Mouse (Mus musculus) lung, postnatal 0 days (tissue): ENCODE measurements at regions not wholly inside any gene's neighbourhood (a gene's known extent, or its start where the extent isn't known, plus 50 kb on each side); places are given as distances from the start of the nearest gene placed in this dataset.

Experiments
- ATAC-seq: fragments of 200-750 bp; cut with Nextera tagmentation; 2 replicates; pipeline ENCODE4 v1.8.0; 2017; ENCODE audit warnings: moderate library complexity
- DNase-seq: peaks from one replicate; pipeline ENCODE4 v3.0.0-alpha.2; 2016; ENCODE audit warnings: low spot score
- H3K27ac ChIP-seq: fragments of 300-500 bp; sonication (generic); 2 replicates; pipeline ENCODE4 v1.5.1; 2014; ENCODE audit warnings: antibody characterized with exemption, mild to moderate bottlenecking, low read length, mixed read lengths
- H3K27me3 ChIP-seq: fragments of 300-500 bp; sonication (generic); replicated peaks from 2 replicates; pipeline ENCODE4 v1.6.1; 2014; ENCODE audit warnings: low read length, mixed read lengths; ENCODE audit not compliant: insufficient read depth
- H3K36me3 ChIP-seq: fragments of 300-500 bp; sonication (generic); 2 replicates; pipeline ENCODE4 v1.6.1; 2014; ENCODE audit warnings: low read length, mixed read lengths; ENCODE audit not compliant: insufficient read depth
- H3K4me1 ChIP-seq: fragments of 300-500 bp; sonication (generic); 2 replicates; pipeline ENCODE4 v1.6.1; 2014; ENCODE audit warnings: antibody characterized with exemption, low read depth, low read length, mixed read lengths; ENCODE audit not compliant: insufficient read depth
- H3K4me2 ChIP-seq: fragments of 300-500 bp; sonication (generic); replicated peaks from 2 replicates; pipeline ENCODE4 v1.6.1; 2014; ENCODE audit warnings: low read depth, mild to moderate bottlenecking, low read length, moderate library complexity, mixed read lengths
- H3K4me3 ChIP-seq: fragments of 300-500 bp; sonication (generic); 2 replicates; pipeline ENCODE4 v1.5.1; 2014; ENCODE audit warnings: low read depth, low read length
- H3K9ac ChIP-seq: fragments of 300-500 bp; sonication (generic); replicated peaks from 2 replicates; pipeline ENCODE4 v1.6.1; 2014; ENCODE audit warnings: low read depth, mild to moderate bottlenecking
- H3K9me3 ChIP-seq: fragments of 300-500 bp; sonication (generic); 2 replicates; pipeline ENCODE4 v1.6.1; 2016; ENCODE audit warnings: low read length, mixed read lengths
- CTCF ChIP-seq: IDR thresholded peaks from 2 replicates; pipeline ENCODE4 v1.5.1; 2016; ENCODE audit warnings: antibody characterized with exemption, mild to moderate bottlenecking
- EP300 ChIP-seq: IDR thresholded peaks from 2 replicates; pipeline ENCODE4 v1.6.1; 2016; ENCODE audit warnings: antibody characterized with exemption, mild to moderate bottlenecking, control low read depth
- WGBS: fragments of 180-500 bp; shearing (Covaris S2); extraction: QIAGEN DNeasy Blood & Tissue Kit; methylation state at CpG from one replicate; pipeline ENCODE4 v1.1.7; 2014; 5-methylcytosine and 5-hydroxymethylcytosine counted together

DNA sequence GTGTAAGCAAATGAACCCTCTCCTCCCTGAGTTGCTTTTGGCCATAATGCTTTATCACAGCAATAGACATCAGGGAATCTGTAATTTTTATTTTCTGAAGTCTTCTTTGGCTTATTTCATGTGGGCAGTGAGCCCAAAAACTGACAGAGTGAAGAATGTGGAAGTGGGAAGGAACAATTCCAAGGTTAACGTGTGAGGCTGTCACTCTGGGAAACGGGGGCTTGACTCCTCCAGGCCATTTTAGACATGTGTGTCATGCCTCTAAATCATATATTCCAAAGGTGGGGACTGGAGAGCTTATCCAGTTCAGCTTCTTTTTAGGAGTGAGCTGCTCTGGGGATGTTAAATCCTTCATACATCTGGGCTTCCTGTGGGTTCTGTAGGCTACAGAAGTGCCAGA lies 68.6 kb upstream of the Pdzrn3 start:
- Histone ChIP-seq H3K4me1 (no peaks in the 10 kb centered on the region), H3K4me3 (no peak overlapping the region), H3K9ac (no peak overlapping the region), H3K9me3 (no peaks in the 10 kb centered on the region), H3K4me2 (no peak overlapping the region), H3K27ac (no peak overlapping the region), H3K36me3 (no peaks in the 10 kb centered on the region), H3K27me3 (no peaks in the 10 kb centered on the region)
- 25% methylated on average over 2 of the region's 2 CpGs for WGBS
- DNase-seq (no peak), ATAC-seq (no peak)
- no peak for TF ChIP-seq CTCF
- no peak for TF ChIP-seq EP300

GRCm38 (mm10) chr6:101432769-101433168 lies 55.1 kb upstream of the Pdzrn3 start:
- Histone ChIP-seq H3K4me2 (no peak overlapping the region), H3K27ac (0 out of 2 replicates have a peak overlapping the region, but pooled peaks have one; percentile 2), H3K27me3 (no peaks in the 10 kb centered on the region), H3K9me3 (no peaks in the 10 kb centered on the region), H3K4me1 (no peaks in the 10 kb centered on the region), H3K9ac (no peak overlapping the region), H3K36me3 (no peaks in the 10 kb centered on the region), H3K4me3 (no peak overlapping the region)
- TF ChIP-seq CTCF (no peak), EP300 (peak; percentile 25; the same call in 1 of the 2 replicates)
- ATAC-seq (peak; percentile 75), DNase-seq (peak; percentile 73)
- WGBS: 58% methylated on average over 8 of the region's 8 CpGs

DNA sequence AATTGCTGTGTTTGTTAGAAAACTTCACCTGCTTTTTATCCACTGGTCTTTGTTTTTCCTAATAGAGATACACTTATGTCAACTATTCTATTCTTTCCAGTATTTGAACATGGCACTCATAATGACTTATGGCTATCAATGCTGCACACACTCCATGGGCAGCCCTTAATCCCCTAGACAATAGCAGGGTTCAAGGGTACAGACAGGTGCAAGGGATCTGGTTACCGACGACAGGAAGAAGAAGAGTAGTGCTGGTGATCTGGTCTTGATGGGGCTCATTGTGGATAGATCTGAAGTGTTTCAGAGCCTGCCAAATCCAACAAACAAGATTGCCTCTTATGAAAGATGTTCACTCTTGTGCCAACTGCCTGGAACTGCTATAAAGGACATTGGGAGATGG lies 51.9 kb upstream of the Pdzrn3 start:
- Histone ChIP-seq H3K9ac (no peak overlapping the region), H3K27ac (no peak overlapping the region), H3K4me1 (no peaks in the 10 kb centered on the region), H3K9me3 (no peaks in the 10 kb centered on the region), H3K4me3 (no peak overlapping the region), H3K4me2 (no peak overlapping the region), H3K27me3 (no peaks in the 10 kb centered on the region), H3K36me3 (no peaks in the 10 kb centered on the region)
- TF ChIP-seq EP300 (no peak), CTCF (no peak)
- WGBS: 42% methylated on average over 2 of the region's 2 CpGs
- DNase-seq (peak; percentile 14), ATAC-seq (no peak)
